Mouse (Mus musculus): ENCODE data around the gene Alpk1.

DNA sequence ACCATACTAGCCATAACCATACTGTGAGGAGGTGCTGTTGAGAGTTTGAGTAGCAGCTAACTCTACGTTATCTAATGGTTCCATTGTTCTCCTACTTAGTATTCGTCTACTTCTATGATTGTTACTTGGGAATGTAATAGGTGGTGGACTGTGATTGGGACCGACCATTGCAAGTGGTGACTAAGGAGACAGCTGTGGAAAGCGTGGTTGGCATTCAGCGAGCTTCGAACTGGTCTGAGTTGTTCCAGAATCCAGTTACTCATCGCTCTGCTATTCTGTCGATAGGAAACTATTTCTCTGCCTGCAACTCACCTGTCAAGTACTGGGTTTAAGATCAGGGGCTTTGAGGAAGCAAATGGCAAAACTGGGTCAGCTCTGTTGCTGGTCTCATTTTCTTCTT, 20.8 kb upstream of the Alpk1 start:
- TF ChIP-seq CTCF (conservative IDR thresholded peaks at IDR 0.05; ENCODE audit: insufficient read depth, insufficient read length, low read depth, low read length), result no peak
- TF ChIP-seq POLR2A (IDR thresholded peaks at IDR 0.05; ENCODE audit: low read depth, low read length), result no peak

Data from kidney, adult 2 months (tissue).